Mouse (Mus musculus) CH12.LX (cell line): ENCODE results near the gene Atn1. TPM values are rescaled to one million over a fixed set of nuclear protein-coding genes. Genes with fewer than 3 reads are reported as not detected.

Experiments
- DNase-seq: peaks from one replicate; pipeline ENCODE4 v3.0.0-alpha.2; 2013; ENCODE audit errors: extremely low read depth
- H3K27ac ChIP-seq: 2 replicates; pipeline ENCODE4 v1.5.1; 2012; ENCODE audit warnings: low read depth, mild to moderate bottlenecking, control low read depth, moderate library complexity; ENCODE audit not compliant: insufficient read depth
- H3K27me3 ChIP-seq: replicated peaks from 2 replicates; pipeline ENCODE3; 2012; ENCODE audit warnings: inconsistent platforms
- H3K36me3 ChIP-seq, 2 experiments: replicated peaks in 1 of 2; 2 replicates each; pipeline versions ENCODE3 to v1.6.1; 2012; ENCODE audit warnings: inconsistent platforms in 1 of 2, low read length in 1 of 2, mild to moderate bottlenecking in 1 of 2, mixed read lengths in 1 of 2, moderate library complexity in 1 of 2; ENCODE audit not compliant: control insufficient read depth in 1 of 2, insufficient read depth in 1 of 2
- H3K4me1 ChIP-seq, 2 experiments: 2 replicates each; pipeline ENCODE4 v1.6.1; 2012; ENCODE audit warnings: inconsistent platforms in 1 of 2, moderate library complexity in 1 of 2; ENCODE audit not compliant: insufficient read depth in 2 of 2, control insufficient read depth in 1 of 2
- H3K4me2 ChIP-seq: 2 replicates; pipeline ENCODE4 v1.6.1; 2012; ENCODE audit warnings: low read depth, mild to moderate bottlenecking, control low read depth; ENCODE audit not compliant: poor library complexity, insufficient read depth, severe bottlenecking
- H3K4me3 ChIP-seq, 3 experiments: fragments of 150-350 bp in 1 of 3; sonication (generic) in 1 of 3; replicated peaks in 1 of 3; 2 replicates each; pipeline versions ENCODE3 to v1.5.1; 2011 to 2012; ENCODE audit warnings: low read depth in 2 of 3, low read length in 2 of 3, mild to moderate bottlenecking in 2 of 3, moderate library complexity in 2 of 3, control low read depth in 1 of 3, improper control_type of control experiment in 1 of 3, inconsistent platforms in 1 of 3, mixed read lengths in 1 of 3; ENCODE audit not compliant: poor library complexity in 1 of 3
- H3K79me2 ChIP-seq: replicated peaks from 2 replicates; pipeline ENCODE4 v1.6.1; 2012; ENCODE audit warnings: mild to moderate bottlenecking, moderate library complexity; ENCODE audit not compliant: control insufficient read depth, poor library complexity, insufficient read depth, severe bottlenecking; ENCODE audit errors: extremely low read depth
- H3K9ac ChIP-seq: 2 replicates; pipeline ENCODE4 v1.6.1; 2012; ENCODE audit warnings: low read depth, mild to moderate bottlenecking, control low read depth, moderate library complexity; ENCODE audit not compliant: insufficient read depth
- H3K9me3 ChIP-seq: replicated peaks from 2 replicates; pipeline ENCODE3; 2012; ENCODE audit warnings: low read length, inconsistent platforms, mixed read lengths
- BHLHE40 ChIP-seq: IDR thresholded peaks from 2 replicates; pipeline ENCODE4 v1.6.1; 2011; ENCODE audit warnings: mild to moderate bottlenecking, low read depth, low read length, improper control_type of control experiment
- CHD1 ChIP-seq: IDR thresholded peaks from 2 replicates; pipeline ENCODE4 v1.6.1; 2012; ENCODE audit warnings: low read depth, low read length, improper control_type of control experiment, inconsistent platforms
- CTCF ChIP-seq, 2 experiments: IDR thresholded peaks in 1 of 2; conservative IDR thresholded peaks in 1 of 2; 2 replicates each; pipeline ENCODE4 v1.5.1; 2011 to 2012; ENCODE audit warnings: low read depth in 2 of 2, low read length in 2 of 2, improper control_type of control experiment in 1 of 2, inconsistent platforms in 1 of 2, mild to moderate bottlenecking in 1 of 2, moderate library complexity in 1 of 2
- E2F4 ChIP-seq: IDR thresholded peaks from 2 replicates; pipeline ENCODE4 v1.6.1; 2011; ENCODE audit warnings: low read depth, low read length, improper control_type of control experiment; ENCODE audit not compliant: insufficient replicate concordance
- ELF1 ChIP-seq: IDR thresholded peaks from 2 replicates; pipeline ENCODE4 v1.6.1; 2014; ENCODE audit warnings: low read depth, mild to moderate bottlenecking, inconsistent platforms, low read length, improper control_type of control experiment
- ETS1 ChIP-seq: conservative IDR thresholded peaks from 2 replicates; pipeline ENCODE4 v1.6.1; 2012; ENCODE audit warnings: low read depth, mild to moderate bottlenecking, inconsistent platforms, low read length, improper control_type of control experiment, moderate library complexity
- GABPA ChIP-seq: IDR thresholded peaks from 2 replicates; pipeline ENCODE4 v1.6.1; 2012; ENCODE audit warnings: low read depth, low read length, improper control_type of control experiment, inconsistent platforms; ENCODE audit not compliant: insufficient replicate concordance
- JUN ChIP-seq: IDR thresholded peaks from 2 replicates; pipeline ENCODE4 v1.6.1; 2011; ENCODE audit warnings: low read depth, mild to moderate bottlenecking, low read length, improper control_type of control experiment, moderate library complexity; ENCODE audit not compliant: insufficient read depth
- KAT2A ChIP-seq: IDR thresholded peaks from 2 replicates; pipeline ENCODE4 v1.6.1; 2012; ENCODE audit warnings: low read length, improper control_type of control experiment, inconsistent platforms; ENCODE audit not compliant: insufficient replicate concordance
- MAFK ChIP-seq: IDR thresholded peaks from 2 replicates; pipeline ENCODE4 v1.6.1; 2011; ENCODE audit warnings: low read length, improper control_type of control experiment; ENCODE audit not compliant: insufficient replicate concordance
- MAZ ChIP-seq: IDR thresholded peaks from 2 replicates; pipeline ENCODE4 v1.6.1; 2012; ENCODE audit warnings: low read depth, mild to moderate bottlenecking, inconsistent platforms, low read length, improper control_type of control experiment, moderate library complexity
- MEF2A ChIP-seq: IDR thresholded peaks from 2 replicates; pipeline ENCODE4 v1.6.1; 2014; ENCODE audit warnings: low read depth, mild to moderate bottlenecking, inconsistent platforms, low read length, improper control_type of control experiment, borderline replicate concordance
- MXI1 ChIP-seq: IDR thresholded peaks from 2 replicates; pipeline ENCODE4 v1.6.1; 2011; ENCODE audit warnings: mild to moderate bottlenecking, low read depth, low read length, improper control_type of control experiment
- MYC ChIP-seq: IDR thresholded peaks from 2 replicates; pipeline ENCODE4 v1.6.1; 2011; ENCODE audit warnings: low read depth, mild to moderate bottlenecking, improper control_type of control experiment, low read length
- NRF1 ChIP-seq: IDR thresholded peaks from 2 replicates; pipeline ENCODE4 v1.6.1; 2014; ENCODE audit warnings: low read depth, mild to moderate bottlenecking, inconsistent platforms, low read length, improper control_type of control experiment, moderate library complexity
- RAD21 ChIP-seq: IDR thresholded peaks from 2 replicates; pipeline ENCODE4 v1.6.1; 2011; ENCODE audit warnings: low read depth, mild to moderate bottlenecking, low read length, improper control_type of control experiment, moderate library complexity
- SIN3A ChIP-seq: IDR thresholded peaks from 2 replicates; pipeline ENCODE4 v1.6.1; 2012; ENCODE audit warnings: low read length, improper control_type of control experiment, inconsistent platforms
- TBP ChIP-seq: conservative IDR thresholded peaks from 2 replicates; pipeline ENCODE4 v1.6.1; 2011; ENCODE audit warnings: low read depth, low read length, improper control_type of control experiment
- TCF12 ChIP-seq: IDR thresholded peaks from 2 replicates; pipeline ENCODE4 v1.6.1; 2014; ENCODE audit warnings: low read depth, mild to moderate bottlenecking, inconsistent platforms, low read length, improper control_type of control experiment
- USF1 ChIP-seq: IDR thresholded peaks from 2 replicates; pipeline ENCODE4 v1.6.1; 2014; ENCODE audit warnings: low read depth, mild to moderate bottlenecking, inconsistent platforms, low read length, improper control_type of control experiment
- ZC3H11A ChIP-seq: IDR thresholded peaks from 2 replicates; pipeline ENCODE4 v1.6.1; 2012; ENCODE audit warnings: low read depth, mild to moderate bottlenecking, inconsistent platforms, low read length, improper control_type of control experiment
- ZNF384 ChIP-seq: IDR thresholded peaks from 2 replicates; pipeline ENCODE4 v1.6.1; 2012; ENCODE audit warnings: low read depth, low read length, improper control_type of control experiment, inconsistent platforms
- dilution Hi-C: fragments of 300-500 bp; cut with MboI; formaldehyde crosslinking; loops from 2 replicates; pipeline ENCODE4 v1.14.3; 2020; ENCODE audit warnings: low sequenced_read_pairs; ENCODE audit not compliant: extremely low pct_unique_long_range_greater_than_20kb, extremely low pct_ligation_motif_present
- in situ Hi-C: fragments of 300-500 bp; cut with MboI; formaldehyde crosslinking; loops from 3 replicates; pipeline ENCODE4 v1.14.3; 2019; ENCODE audit warnings: low sequenced_read_pairs, low pct_ligation_motif_present, low pct_unique_long_range_greater_than_20kb, mixed read lengths
- polyA plus RNA-seq: library from polyadenylated mRNA; unstranded; fragments of >175 nt; gene quantifications from 2 replicates; pipeline ENCODE4 v1.2.1, GENCODE M21; 2012; ENCODE audit warnings: low read depth; ENCODE audit not compliant: insufficient read length
- total RNA-seq, 2 experiments: library from RNA; depleted of rRNA; stranded (reverse); fragments of 300-350 nt in 1 of 2; fragments of >200 nt in 1 of 2; gene quantifications; 2 replicates each; pipeline ENCODE4 v1.2.3; 2012 to 2014

Atn1 gene
- total and polyA plus RNA-seq, 3 experiments, result 1.7 to 35.1 (median 4.6) TPM

- TF ChIP-seq USF1, result no peak
- TF ChIP-seq ZNF384, result no peak
- no peak for TF ChIP-seq MAFK
- TF ChIP-seq BHLHE40, result peak; percentile 58
- 0 out of 2 replicates have a peak, but pooled peaks have one; percentile 1 for TF ChIP-seq CHD1
- TF ChIP-seq ETS1, result peak; percentile 57
- TF ChIP-seq TCF12, result peak; percentile 45; the same call in 1 of the 2 replicates
- no peak for TF ChIP-seq NRF1
- 0 out of 2 replicates have a peak, but pooled peaks have one; percentile 45 for TF ChIP-seq SIN3A
- no peak for TF ChIP-seq ZC3H11A
- TF ChIP-seq MEF2A, result peak; percentile 96
- TF ChIP-seq GABPA, result no peak
- TF ChIP-seq RAD21, result no peak
- TF ChIP-seq E2F4, result no peak
- TF ChIP-seq TBP, result no peak
- 0 out of 2 replicates have a peak, but pooled peaks have one; percentile 13 for TF ChIP-seq MYC
- no peak for TF ChIP-seq JUN
- TF ChIP-seq MXI1, result no peak
- TF ChIP-seq KAT2A, result no peak
- peak; percentile 65; the same call in 1 of the 2 replicates for TF ChIP-seq MAZ
- no peak; the same call in 1 of the 2 replicates for TF ChIP-seq ELF1
Measured at GRCm38 (mm10) chr6:124723541-124723940, 32.8 kb downstream of the Atn1 start (continued).

- H3K27me3 ChIP-seq, result no peaks in the 10 kb centered on the region
- TF ChIP-seq CTCF (conservative IDR thresholded peaks at IDR 0.05 in 1 of 2, IDR thresholded peaks at IDR 0.05 in 1 of 2; ENCODE audit: low read depth in 2 of 2, low read length in 2 of 2) (peak in 1 of 2 experiments; percentile 26; a peak in 1 of 4 replicates), ZNF384 (peak; percentile 90), TCF12 (no peak)
- TF ChIP-seq, all 38 proteins: peak for 2
- Histone ChIP-seq H3K4me2 (peak overlapping the region; percentile 48), H3K79me2 (peaks cover 3% of the 10 kb centered on the region; the same call in 1 of the 2 replicates), H3K9me3 (no peaks in the 10 kb centered on the region), H3K9ac (peak overlapping the region; percentile 12; the same call in 1 of the 2 replicates), H3K4me1 (peaks cover 45 to 84% of the 10 kb centered on the region in 2 experiments), H3K4me3 (peak overlapping the region in 1 of 3 experiments; percentile 19), H3K36me3 (peaks cover 55 to 87% of the 10 kb centered on the region in 2 experiments), H3K27ac (peak overlapping the region; percentile 94)
- DNase-seq, result no peak
- dilution Hi-C loops (no loop called here), in situ Hi-C loops (no loop called here)
Measured at GRCm38 (mm10) chr6:124722876-124723473, 33.3 kb downstream of the Atn1 start.
